Mouse (Mus musculus): ENCODE measurements at regions not wholly inside any gene's neighbourhood (a gene's known extent, or its start where the extent isn't known, plus 50 kb on each side); places are given as distances from the start of the nearest gene placed in this dataset.

DNA sequence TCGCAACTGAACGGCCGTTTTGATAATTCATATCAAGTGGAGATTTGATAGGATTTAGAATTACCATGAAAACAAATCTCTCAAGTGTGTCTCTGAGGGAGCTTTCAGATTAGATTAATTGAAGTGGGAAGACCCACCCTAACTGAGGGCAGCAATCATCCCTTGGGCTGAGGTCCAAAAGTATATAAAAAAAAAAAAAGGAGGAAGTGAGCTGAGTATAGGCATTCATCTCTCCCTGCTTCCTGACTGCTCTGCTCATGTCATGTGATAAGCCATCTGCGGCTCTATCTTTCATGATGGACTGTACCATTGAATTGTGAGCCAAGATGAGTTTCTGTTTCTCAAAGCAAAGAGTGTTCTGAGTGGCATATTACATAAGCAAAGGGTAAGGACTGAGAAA is 234.2 kb upstream of the Erbb4 start:
- H3K4me1 ChIP-seq (ENCODE audit: control insufficient read depth, insufficient read depth, low read length), result no peaks in the 10 kb centered on the region
- H3K4me3 ChIP-seq (replicated peaks; ENCODE audit: extremely low read depth, low read depth, low read length), result no peak overlapping the region
- DNase-seq, result no peak
- 80% methylated on average over 4 of the region's 4 CpGs for WGBS
- TF ChIP-seq CTCF (IDR thresholded peaks at IDR 0.05; ENCODE audit: insufficient read depth, low read length), result no peak
- no peak for TF ChIP-seq POLR2A (IDR thresholded peaks at IDR 0.05; ENCODE audit: borderline replicate concordance, extremely low read depth, low read depth, low read length)

DNA sequence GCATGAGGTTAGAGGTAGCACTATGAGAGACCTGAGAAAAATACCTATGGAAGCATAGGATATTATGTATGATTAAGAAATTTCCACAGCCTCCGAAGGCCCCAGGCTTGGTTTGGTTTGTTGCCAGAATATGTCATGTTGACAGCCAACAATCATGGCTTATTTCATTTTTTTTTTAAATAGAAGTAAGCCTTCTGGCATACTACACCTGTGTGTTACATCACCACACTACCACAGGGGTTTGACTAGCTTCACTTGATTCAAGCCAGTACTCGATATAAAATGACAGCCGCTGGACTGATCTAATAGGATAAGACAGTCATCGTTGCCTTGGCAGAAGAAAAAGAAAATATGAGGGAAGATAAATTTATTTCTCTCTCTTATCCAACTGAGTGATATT is 232.6 kb upstream of the Erbb4 start:
- Histone ChIP-seq H3K4me1 (ENCODE audit: control insufficient read depth, insufficient read depth, low read length) (no peaks in the 10 kb centered on the region), H3K4me3 (replicated peaks; ENCODE audit: extremely low read depth, low read depth, low read length) (no peak overlapping the region)
- DNase-seq, result no peak
- no peak for TF ChIP-seq POLR2A (IDR thresholded peaks at IDR 0.05; ENCODE audit: borderline replicate concordance, extremely low read depth, low read depth, low read length)
- TF ChIP-seq CTCF (IDR thresholded peaks at IDR 0.05; ENCODE audit: insufficient read depth, low read length), result no peak
- 79% methylated on average over 4 of the region's 4 CpGs for WGBS

DNA sequence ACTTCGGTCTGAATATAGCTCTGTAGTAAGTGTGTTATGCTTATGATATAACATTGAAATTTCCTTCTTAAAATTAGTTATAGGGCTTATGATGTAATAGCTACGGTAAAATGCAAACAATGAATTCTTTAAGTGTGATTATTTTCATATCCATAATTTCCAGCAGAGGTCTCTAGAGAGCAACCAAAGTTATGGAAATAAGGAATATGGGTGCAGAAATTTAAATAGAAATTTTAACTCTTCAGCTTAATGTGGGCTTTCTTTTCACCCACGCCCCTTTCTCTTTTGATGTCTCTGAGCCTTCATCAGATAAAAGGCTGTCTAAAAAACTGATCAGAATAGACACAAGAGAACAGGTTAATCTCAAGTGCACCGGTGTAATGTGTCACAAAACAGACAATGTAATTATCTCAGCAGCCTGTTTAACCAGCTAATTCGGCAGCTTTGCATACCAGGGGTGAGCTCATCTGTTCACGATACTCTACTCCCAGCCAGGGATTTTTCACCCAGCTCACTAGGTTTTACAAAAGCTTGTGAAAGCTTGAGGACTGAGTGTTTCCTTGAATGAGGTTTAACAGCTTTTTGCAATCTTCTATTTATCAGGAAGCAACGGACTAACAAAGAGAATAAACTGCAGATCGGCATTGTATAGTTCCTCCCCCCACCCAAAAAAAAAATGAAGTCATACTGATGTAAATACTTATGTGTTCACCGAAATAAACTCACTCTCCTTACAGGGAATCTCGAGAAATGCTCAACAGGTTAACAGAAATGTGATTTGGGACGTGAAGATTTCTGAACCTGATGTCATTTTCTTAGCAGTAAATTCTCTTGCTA is 223.8 kb upstream of the Erbb4 start:
- WGBS, result 26% methylated on average over 11 of the region's 11 CpGs
- H3K4me1 ChIP-seq (ENCODE audit: control insufficient read depth, insufficient read depth, low read length), result no peaks in the 10 kb centered on the region
- H3K4me3 ChIP-seq (replicated peaks; ENCODE audit: extremely low read depth, low read depth, low read length), result no peak overlapping the region
- no peak for DNase-seq
- TF ChIP-seq CTCF (IDR thresholded peaks at IDR 0.05; ENCODE audit: insufficient read depth, low read length), result no peak
- no peak for TF ChIP-seq POLR2A (IDR thresholded peaks at IDR 0.05; ENCODE audit: borderline replicate concordance, extremely low read depth, low read depth, low read length)

DNA sequence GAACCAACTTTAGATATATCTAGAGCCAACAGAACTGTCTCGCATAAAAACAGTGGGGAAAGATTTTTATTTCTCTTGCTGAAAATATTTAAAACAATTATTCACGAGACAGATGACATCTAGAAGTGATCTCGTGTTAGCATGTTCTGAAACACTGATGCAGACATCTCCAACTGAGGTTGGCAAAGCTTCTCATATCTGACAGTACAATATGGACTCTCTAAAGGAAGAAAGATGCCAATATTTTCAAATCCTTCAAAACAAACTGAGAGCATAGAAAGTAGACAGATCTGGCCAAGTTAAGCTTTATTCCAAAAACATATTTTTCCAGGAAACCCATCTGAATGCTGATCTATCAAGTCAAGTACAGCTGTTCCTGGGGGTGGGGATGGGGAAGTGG is 221.5 kb upstream of the Erbb4 start:
- 61% methylated on average over 3 of the region's 3 CpGs for WGBS
- TF ChIP-seq CTCF (IDR thresholded peaks at IDR 0.05; ENCODE audit: insufficient read depth, low read length) (no peak), POLR2A (IDR thresholded peaks at IDR 0.05; ENCODE audit: borderline replicate concordance, extremely low read depth, low read depth, low read length) (no peak)
- H3K4me1 ChIP-seq (ENCODE audit: control insufficient read depth, insufficient read depth, low read length), result no peaks in the 10 kb centered on the region
- no peak overlapping the region for H3K4me3 ChIP-seq (replicated peaks; ENCODE audit: extremely low read depth, low read depth, low read length)
- DNase-seq, result no peak

DNA sequence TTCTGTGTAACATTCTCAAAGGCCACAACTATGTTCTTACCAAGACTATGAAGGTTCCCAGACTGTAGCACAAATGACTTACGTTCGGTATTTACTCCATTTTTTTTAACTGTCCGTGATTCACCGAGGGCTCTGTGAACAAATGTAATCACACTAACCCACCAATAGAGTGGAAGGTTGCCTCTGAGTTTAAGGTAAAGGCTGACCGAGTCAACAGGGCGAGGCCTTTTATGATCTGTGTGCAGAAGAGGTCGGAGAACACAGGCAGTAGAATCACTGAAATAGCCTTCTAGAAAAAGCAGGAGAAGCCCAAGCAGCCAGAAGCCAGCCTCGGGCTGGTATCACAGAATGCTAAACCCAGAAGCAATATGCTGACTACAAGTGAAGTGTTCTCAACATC is 218.9 kb upstream of the Erbb4 start:
- H3K4me1 ChIP-seq (ENCODE audit: control insufficient read depth, insufficient read depth, low read length), result no peaks in the 10 kb centered on the region
- DNase-seq, result no peak
- TF ChIP-seq POLR2A (IDR thresholded peaks at IDR 0.05; ENCODE audit: borderline replicate concordance, extremely low read depth, low read depth, low read length) (no peak), CTCF (IDR thresholded peaks at IDR 0.05; ENCODE audit: insufficient read depth, low read length) (no peak)

DNA sequence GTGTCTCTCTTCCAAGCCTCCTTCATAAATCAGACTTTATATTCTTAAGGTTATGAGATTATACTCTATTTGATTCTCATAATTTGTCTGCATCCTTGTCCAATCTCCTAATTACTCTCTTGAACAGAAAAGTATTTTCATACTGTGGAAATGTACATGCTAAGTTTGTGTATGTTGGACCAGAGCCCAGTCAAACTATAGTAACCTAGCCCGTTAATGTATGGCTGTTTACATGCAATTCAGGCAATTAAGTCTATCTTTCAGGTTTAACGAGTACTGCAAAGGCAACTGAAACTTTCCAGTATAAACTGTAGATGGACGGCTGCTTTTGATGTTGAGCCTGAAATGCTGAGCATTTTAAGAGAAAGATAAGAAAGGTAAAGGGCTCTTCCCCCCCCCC is 211.7 kb upstream of the Erbb4 start:
- Histone ChIP-seq H3K4me3 (replicated peaks; ENCODE audit: extremely low read depth, low read depth, low read length) (no peak overlapping the region), H3K4me1 (ENCODE audit: control insufficient read depth, insufficient read depth, low read length) (no peaks in the 10 kb centered on the region)
- TF ChIP-seq CTCF (IDR thresholded peaks at IDR 0.05; ENCODE audit: insufficient read depth, low read length) (no peak), POLR2A (IDR thresholded peaks at IDR 0.05; ENCODE audit: borderline replicate concordance, extremely low read depth, low read depth, low read length) (no peak)
- WGBS, result 21% methylated on average over 3 of the region's 3 CpGs
- DNase-seq, result no peak

More for the DNA sequence above, 218.9 kb upstream of the Erbb4 start:
- no peak overlapping the region for H3K4me3 ChIP-seq (replicated peaks; ENCODE audit: extremely low read depth, low read depth, low read length)
- WGBS, result 78% methylated on average over 8 of the region's 8 CpGs

DNA sequence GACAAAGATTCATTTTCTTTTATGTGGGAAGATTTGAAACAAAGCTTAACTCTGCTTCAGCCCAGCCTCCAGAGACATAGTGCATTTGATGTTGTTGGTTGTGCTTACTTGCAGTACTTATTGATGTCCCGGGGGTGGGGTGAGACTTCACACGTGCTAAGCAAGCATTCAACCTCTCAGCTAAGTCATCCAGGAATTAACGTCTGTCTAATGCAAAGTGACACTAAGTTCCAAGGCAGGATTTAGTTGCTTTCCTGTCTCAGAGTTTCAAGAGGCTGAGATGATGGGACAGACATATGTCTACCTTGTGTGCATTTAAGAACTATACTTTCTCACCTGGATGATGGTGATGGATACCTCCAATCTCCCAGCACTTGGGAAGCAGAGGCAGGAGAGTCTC is 189.0 kb upstream of the Erbb4 start:
- no peaks in the 10 kb centered on the region for H3K4me1 ChIP-seq (ENCODE audit: control insufficient read depth, insufficient read depth, low read length)
- WGBS, result 69% methylated on average over 3 of the region's 3 CpGs
- no peak overlapping the region for H3K4me3 ChIP-seq (replicated peaks; ENCODE audit: extremely low read depth, low read depth, low read length)
- no peak for DNase-seq
- TF ChIP-seq CTCF (IDR thresholded peaks at IDR 0.05; ENCODE audit: insufficient read depth, low read length), result no peak
- no peak for TF ChIP-seq POLR2A (IDR thresholded peaks at IDR 0.05; ENCODE audit: borderline replicate concordance, extremely low read depth, low read depth, low read length)

DNA sequence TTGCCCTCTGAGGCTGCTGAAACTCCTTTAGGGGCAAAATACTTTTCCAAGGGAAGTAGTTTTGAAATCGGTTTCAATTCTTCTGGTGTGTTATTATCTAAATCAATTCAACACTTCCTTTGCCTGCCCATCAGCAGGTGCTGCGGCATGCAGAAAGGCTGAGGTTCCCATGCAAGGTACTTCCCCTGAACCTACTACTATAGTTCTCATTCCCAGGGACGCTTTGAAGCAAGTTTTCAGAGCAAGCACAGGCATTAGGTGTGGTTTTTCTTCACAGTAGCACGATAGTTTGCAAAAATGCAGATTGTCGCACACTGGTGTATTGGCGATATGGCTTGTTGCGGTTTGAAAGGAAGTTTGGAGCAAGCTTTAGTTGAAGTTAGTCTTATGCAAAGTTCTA is 183.5 kb upstream of the Erbb4 start:
- no peak overlapping the region for H3K4me3 ChIP-seq (replicated peaks; ENCODE audit: extremely low read depth, low read depth, low read length)
- no peaks in the 10 kb centered on the region for H3K4me1 ChIP-seq (ENCODE audit: control insufficient read depth, insufficient read depth, low read length)
- DNase-seq, result no peak
- TF ChIP-seq CTCF (IDR thresholded peaks at IDR 0.05; ENCODE audit: insufficient read depth, low read length) (no peak), POLR2A (IDR thresholded peaks at IDR 0.05; ENCODE audit: borderline replicate concordance, extremely low read depth, low read depth, low read length) (no peak)
- 63% methylated on average over 7 of the region's 7 CpGs for whole genome bisulfite sequencing

DNA sequence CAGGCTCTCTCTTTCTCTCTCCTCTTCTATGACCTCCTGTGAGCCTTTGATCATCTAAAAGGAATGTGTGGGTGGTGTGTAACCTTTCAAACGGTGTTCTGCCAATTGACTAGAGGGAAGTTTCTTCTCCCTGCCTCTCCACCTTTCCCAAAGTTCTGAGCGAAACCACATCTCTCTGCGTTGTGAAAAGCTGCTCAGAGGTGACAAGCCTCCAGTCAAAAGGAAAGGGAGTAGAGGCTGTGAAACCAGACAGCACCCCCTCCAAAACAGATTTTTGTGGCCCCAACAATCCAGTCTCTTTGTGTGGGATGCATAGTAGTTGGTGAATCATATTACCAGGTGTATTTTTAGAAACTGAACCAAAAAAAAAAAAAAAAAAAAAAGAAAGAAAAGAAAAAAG is 178.5 kb upstream of the Erbb4 start:
- no peak for DNase-seq

DNA sequence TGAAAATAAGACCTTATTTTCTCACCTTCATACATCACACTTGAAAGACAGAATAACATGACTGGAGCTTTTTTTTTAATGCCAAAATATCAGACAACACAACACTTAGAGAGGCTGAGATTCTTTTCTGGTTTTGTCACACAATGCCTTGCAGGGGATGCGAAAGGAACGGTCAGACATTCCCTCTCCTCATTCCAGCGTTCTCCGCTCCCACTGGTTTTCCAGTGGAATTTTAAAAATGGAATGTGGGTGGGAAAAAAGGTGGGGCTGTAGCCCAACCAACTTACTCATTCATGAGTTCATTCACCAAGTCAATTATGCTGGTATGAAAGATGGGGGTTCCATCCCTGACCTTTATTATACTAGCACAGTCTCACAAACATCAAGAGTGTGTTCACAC is 169.6 kb upstream of the Erbb4 start:
- Histone ChIP-seq H3K4me3 (replicated peaks; ENCODE audit: extremely low read depth, low read depth, low read length) (no peak overlapping the region), H3K4me1 (ENCODE audit: control insufficient read depth, insufficient read depth, low read length) (no peaks in the 10 kb centered on the region)
- DNase-seq, result no peak
- WGBS, result 55% methylated on average over 4 of the region's 4 CpGs
- TF ChIP-seq POLR2A (IDR thresholded peaks at IDR 0.05; ENCODE audit: borderline replicate concordance, extremely low read depth, low read depth, low read length) (no peak), CTCF (IDR thresholded peaks at IDR 0.05; ENCODE audit: insufficient read depth, low read length) (no peak)

More for the DNA sequence above, 178.5 kb upstream of the Erbb4 start:
- WGBS, result 39% methylated on average over 3 of the region's 3 CpGs
- H3K4me1 ChIP-seq (ENCODE audit: control insufficient read depth, insufficient read depth, low read length), result no peaks in the 10 kb centered on the region
- H3K4me3 ChIP-seq (replicated peaks; ENCODE audit: extremely low read depth, low read depth, low read length), result no peak overlapping the region
- TF ChIP-seq CTCF (IDR thresholded peaks at IDR 0.05; ENCODE audit: insufficient read depth, low read length), result no peak
- TF ChIP-seq POLR2A (IDR thresholded peaks at IDR 0.05; ENCODE audit: borderline replicate concordance, extremely low read depth, low read depth, low read length), result no peak

Data from lung, adult 2 months (tissue).